Mouse (Mus musculus): Measurements from ENCODE around the gene Trappc2l.
"Not testable (repeated sequence)": the region's sequence is repeated elsewhere in the genome, so short reads cannot be mapped to it uniquely, and the experiment has no call there.

Trappc2l gene

DNA sequence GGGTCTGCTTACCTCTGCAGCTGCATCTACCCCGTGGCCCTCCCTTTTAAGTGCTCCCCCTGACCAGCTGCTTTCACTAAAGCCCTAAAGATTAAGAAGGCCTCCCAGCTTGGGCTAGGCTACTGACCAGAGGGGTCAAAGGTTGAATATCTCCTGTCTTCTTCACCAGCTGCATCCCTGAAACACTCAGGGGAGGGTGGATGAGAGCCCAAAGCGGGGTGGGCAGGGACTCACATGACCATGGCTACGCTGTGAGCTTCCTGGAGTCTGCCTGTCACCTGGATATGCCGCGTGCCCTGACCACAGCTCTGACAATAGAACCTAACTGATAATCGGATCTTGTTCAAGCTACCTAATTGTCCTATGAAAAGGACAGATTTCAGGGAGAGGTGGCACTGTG is 11.3 kb downstream of the Trappc2l start, which contains the start of gene Pabpn1l:
Gene Pabpn1l, minus strand, starts transcription at position 13 of the 400 bp plus-strand sequence.
- intact Hi-C loops (cut with DNase I) = loop anchor here (5.0 kb wide), 1 partner anchor 55 kb away; no protein-coding TSS in a partner anchor

DNA sequence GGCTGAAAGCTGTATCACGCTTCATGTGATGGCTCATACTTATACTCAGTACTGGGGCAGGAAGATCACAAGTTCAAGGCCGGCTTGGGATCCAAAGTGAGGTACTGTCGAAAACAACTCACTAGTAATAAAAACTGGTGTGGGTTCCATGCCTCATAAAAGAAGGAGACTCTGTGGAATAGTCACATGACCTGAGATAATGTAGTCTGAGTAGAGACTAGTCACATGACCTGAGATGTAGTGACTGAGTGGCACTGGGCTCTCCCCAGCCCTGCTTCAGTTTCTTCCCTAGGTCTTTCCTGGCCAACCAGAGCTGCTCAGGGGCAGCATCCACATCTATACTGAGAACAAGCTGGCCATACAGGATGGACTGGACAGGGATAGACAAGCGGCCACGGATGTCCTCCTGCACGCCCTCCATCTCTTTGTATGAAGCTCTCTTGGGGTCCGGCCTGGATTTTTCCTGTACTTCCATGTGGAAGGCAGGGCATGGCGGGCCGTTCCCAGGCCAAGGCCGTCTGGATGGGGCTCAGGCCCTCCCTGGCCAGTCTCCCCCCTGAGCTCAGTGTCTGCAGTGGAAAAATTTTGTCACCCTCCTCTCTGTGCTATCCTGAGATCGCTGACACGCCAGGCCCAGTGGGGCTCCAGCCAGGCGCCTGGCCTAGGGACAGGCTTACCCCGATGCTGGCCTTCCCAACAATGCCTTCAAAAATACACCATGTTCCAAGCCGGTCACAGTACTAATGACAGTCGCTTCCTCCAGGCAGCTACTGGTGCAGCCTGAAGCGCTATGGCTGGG is 12.6 kb downstream of the Trappc2l start:
- intact Hi-C loops (cut with DNase I) = loop anchor here (5.0 kb wide), 1 partner anchor 53 kb away; no protein-coding TSS in a partner anchor

- intact Hi-C loops (cut with DNase I) = loop anchor here (5.0 kb wide), 1 partner anchor 53 kb away; no protein-coding TSS in a partner anchor
Measured at GRCm38 (mm10) chr8:122624653-122625052, 13.2 kb downstream of the Trappc2l start.

DNA sequence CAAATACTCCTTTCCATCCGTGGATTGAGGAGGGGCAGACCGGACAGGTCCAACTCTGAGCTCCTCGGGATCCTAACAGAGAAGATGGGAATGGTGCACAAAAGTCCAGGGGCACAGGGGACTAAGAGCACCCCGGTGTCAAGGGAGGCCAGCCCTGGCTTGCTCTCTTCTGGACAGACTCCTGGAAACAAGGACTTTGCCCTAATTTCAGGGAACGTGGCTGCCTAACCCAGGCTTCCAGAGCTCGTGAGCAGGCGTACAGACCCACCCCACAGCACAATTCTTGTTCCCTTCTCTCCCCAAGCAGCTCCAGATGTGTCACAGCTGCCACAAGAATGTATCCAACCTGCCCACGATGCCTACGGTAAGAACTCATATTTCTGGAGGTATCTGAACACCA is 14.4 kb downstream of the Trappc2l start:
- intact Hi-C loops (cut with DNase I) = no loop called here

DNA sequence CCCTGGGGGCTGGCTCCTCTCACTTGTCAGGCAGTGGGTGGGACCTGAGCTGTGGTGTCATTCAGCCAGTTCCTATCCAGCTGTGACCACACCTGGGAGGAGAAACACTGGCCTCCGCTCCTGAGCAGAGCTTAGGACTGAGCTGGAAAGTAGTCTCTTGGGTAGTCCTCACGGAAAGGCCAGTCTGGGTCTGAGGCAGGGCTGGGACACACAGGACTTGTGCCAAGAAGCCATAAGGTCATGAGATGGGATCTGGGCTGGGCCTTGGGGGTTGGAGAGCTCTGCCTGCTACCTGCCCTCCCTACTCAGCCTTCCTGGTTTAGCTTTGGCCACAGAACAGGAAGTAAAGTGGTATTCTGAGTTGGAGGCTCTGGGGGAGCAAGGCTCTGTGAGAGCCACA is 15.5 kb downstream of the Trappc2l start:
- intact Hi-C loops (cut with DNase I) = no loop called here

GRCm38 (mm10) chr8:122629388-122629787 is 17.9 kb downstream of the Trappc2l start:
- intact Hi-C loops (cut with DNase I) = no loop called here

- intact Hi-C loops (cut with DNase I) = no loop called here
Measured at GRCm38 (mm10) chr8:122630696-122631095, 19.3 kb downstream of the Trappc2l start.

- intact Hi-C loops (cut with DNase I) = not testable (repeated sequence)
Measured at GRCm38 (mm10) chr8:122632134-122632533, 20.7 kb downstream of the Trappc2l start.

- intact Hi-C loops (cut with DNase I) = no loop called here
Measured at GRCm38 (mm10) chr8:122633205-122633604, 21.8 kb downstream of the Trappc2l start.

DNA sequence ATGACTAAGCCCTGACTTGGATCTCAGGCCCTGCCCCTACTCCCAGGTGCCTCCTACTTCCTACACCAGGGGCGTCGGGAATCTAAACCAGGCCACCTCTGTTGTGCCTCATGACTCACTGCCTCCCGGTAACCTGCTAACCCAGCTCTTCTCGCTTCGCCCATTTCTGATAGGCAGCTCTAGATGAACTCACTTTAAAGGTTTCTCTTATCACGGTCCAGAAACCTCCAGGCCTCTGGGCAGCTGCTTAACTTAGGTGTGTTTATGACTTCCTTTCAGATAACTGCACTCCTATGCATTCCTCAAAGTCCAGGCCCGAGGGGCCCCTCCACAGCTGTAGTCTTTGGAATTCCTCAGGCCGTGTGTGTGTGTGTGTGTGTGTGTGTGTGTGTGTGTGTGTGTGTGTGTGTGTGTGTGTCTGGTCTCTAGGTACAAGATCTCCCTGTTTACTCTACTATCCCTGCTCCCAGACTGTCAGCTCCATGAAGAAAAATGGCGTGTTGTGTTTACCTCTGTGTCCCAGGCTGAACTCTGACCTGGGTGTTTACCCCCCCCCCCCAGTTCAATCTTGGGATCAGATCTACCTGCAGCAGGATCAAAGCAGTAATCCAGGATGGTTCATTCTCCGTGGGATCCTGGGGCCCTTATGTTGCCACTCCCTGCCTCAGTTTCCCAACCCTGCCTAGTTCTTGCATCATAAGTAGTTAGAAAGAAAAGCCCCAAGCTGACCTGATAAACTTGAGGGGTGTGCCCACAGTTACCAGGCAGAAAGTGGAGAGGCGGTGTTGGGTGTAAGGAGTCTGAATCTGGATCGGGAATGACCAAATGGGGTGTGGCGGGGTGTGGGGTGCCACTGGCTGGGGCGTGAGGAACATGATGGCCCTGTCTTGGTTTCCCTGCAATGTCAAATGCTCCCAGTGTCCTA is 24.7 kb downstream of the Trappc2l start:
- intact Hi-C loops (cut with DNase I) = no loop called here

DNA sequence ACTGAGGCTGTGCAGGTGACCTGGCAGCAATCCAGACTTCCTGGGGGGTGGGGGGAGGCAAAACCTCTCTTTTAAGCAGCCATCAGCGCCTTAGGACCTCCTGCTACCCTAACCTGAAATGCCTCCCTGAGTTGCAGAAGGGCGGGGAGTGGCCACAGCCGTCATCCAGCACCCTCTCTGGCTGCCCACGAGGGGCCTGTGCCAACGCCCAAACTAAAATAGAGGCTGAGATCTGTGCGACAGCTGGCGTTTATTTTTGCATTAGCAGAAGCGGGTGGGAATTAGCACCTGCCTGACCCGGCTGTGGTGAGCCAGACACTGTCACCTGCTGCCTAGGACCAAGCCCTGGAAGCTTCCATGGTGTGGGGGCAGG is 25.3 kb downstream of the Trappc2l start:
- intact Hi-C loops (cut with DNase I) = no loop called here

DNA sequence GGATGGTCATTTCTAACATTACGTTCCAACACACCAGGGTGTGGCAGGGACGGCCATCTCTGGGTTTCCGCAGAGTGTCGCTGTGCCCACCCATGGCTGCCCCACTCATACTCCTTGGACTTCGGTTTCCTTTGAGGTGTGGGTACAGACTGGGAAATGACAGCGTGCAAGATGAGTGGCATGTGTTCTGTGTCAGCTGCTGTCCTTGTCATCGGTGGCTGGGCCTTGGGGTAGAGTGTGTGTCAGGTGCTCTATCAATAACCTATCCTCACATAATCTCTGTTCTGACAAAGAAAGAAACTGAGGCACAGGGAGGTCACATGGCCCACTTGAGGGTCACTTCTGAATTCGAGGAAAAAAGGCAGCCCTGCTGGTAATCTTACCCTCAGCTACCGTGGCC is 25.8 kb downstream of the Trappc2l start:
- intact Hi-C loops (cut with DNase I) = no loop called here

DNA sequence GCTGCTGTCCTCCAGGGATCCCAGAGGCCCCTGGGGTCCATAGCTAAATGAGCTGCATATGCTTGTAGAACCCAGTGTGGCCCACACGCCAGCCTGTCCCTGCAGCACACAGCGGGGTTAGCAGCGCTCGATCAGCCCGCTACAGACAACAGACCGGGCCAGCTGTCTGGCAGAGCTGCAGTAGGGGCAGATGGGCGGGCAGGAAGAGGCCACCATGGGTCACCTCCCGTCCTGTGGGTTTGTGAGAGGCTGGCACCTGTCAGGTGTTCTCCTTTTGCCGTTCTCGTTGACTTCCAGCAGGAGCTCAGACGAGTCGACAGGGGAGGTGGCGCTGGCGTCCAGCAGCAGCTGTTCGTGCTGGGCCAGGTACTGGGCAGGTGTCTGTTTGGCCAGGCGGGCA is 27.2 kb downstream of the Trappc2l start:
- intact Hi-C loops (cut with DNase I) = no loop called here

- intact Hi-C loops (cut with DNase I) = no loop called here
Measured at GRCm38 (mm10) chr8:122639521-122640248, 28.2 kb downstream of the Trappc2l start.

DNA sequence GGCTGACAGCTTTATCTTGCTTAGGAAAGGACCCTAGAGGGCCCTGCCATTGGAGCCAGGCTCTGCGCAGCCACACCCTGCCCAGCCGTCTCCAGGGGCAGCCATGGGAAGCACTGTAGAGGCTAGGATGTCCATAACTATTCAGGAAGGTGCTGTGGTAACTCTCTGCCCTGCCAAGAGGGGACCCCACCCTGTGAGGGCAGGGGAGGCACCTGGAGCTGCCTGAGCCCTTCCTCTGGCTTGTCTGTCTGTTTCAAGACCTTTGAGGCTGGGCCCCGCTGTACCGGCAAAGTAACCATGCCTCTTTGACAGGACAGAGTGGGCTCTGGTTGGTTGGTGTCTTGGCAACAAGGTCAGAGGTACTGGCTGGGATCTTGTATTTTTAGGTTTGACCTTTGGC is 29.4 kb downstream of the Trappc2l start:
- intact Hi-C loops (cut with DNase I) = no loop called here

GRCm38 (mm10) chr8:122641406-122641805 is 30.0 kb downstream of the Trappc2l start:
- intact Hi-C loops (cut with DNase I) = no loop called here

GRCm38 (mm10) chr8:122642071-122642470 is 30.6 kb downstream of the Trappc2l start:
- intact Hi-C loops (cut with DNase I) = no loop called here

DNA sequence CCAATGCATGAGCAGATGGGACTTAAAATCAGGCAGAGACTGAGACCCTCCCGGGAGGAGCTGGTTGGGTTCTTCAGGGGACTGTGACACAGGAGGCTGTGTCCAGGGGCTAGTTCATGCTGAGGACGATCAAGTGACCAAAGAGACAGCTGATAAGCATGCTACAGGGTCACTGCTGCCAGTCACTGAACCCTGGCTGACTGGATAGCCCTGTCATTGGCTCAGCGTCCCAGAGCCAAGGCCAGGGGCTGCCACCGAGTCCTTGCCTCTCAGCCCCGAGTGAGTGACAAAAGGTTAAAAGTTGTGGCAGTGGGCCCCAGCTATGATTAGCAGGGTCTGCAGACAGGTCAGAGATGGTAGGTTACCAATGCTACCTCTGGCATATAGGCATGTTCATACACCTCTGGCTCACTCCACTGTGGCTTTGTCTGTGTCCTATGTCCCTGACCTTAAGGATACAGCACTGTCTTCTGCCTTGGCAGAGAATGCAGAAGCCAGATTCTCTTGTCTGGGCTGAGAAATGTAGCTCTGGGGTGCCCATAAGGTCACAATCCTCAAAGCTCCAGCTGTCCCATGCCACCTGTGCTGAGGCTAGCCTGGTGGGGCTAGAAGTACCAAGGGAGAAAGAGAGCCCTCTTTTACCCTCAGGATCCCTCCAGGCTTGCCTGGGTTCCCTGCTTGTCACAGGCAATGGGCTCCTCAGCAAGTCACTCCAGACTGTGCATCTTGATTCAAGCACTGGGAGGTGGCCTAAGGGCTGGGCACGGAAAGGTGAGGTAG is 32.9 kb downstream of the Trappc2l start:
- intact Hi-C loops (cut with DNase I) = no loop called here

GRCm38 (mm10) chr8:122646337-122646736 is 34.9 kb downstream of the Trappc2l start:
- intact Hi-C loops (cut with DNase I) = no loop called here

DNA sequence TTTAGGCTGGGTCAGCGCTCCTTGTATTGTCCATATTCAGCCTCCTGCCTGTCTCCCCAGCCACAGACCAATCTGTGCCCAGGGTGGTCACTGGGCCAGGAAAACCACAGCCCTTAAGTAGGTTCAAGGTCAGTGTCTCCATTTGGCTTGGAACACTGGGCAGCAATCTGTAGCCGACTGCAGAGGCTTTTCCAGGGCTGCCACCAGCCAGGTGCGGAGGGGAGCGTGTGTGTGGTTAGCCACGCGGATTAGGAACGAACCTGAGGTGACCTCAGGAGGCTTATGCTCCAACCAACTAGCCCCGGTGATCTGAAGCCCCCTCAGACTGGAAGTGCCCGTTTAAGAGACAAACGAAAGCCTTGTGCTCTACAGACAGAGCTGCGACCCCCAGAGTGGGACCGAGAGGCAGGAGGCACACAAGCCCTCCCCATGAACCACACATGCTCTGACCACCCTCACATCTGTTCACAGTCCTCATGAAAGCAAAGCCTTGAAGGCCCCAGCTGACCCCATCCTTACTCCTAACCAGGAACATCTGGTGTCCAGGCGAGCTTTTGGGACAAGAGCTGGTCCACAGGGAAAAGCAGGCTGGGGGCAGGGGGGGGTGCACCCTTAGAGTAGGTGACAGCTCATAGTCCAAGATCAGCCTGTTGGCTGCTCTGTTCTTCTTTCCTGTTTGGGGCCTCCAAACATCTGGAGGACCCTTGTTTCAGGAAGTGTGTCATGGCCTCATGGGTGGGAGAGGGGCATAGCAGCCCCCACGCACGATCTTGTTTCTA is 36.9 kb downstream of the Trappc2l start:
- intact Hi-C loops (cut with DNase I) = no loop called here
